Mouse (Mus musculus) liver, embryonic 14.5 days (tissue): ENCODE measurements around the gene Cxcl5.

ENCODE experiments used
- CTCF ChIP-seq: IDR thresholded peaks from 2 replicates; pipeline ENCODE4 v1.5.1; 2016; ENCODE audit warnings: antibody characterized with exemption, low read depth, control low read depth
- EP300 ChIP-seq: IDR thresholded peaks from 2 replicates; pipeline ENCODE4 v1.6.1; 2016; ENCODE audit warnings: antibody characterized with exemption, low read depth

DNA sequence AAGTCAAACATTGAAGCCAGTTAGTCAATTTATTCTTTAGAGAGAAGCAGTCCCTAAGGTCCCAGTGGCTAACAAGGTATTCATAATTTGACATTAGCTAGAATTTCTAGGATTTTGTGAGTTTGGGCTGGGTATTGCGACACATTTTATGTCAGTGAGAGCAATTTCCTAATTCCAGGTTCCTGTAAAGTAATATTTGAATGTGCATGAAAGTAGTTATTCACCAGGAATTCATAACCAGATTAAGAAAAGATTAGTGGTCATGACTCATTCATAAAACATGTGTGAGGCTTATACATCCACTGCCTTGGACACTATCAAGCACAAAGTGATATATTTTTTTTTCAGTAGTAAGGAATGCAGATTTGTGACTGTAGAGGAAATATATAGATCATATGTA lies 5.2 kb upstream of the Cxcl5 start:
- TF ChIP-seq EP300 = no peak
- TF ChIP-seq CTCF = no peak
